Mouse (Mus musculus) lung, embryonic 14.5 days (tissue): ENCODE results near the gene Rasl11b. TPM values are rescaled to one million over a fixed set of nuclear protein-coding genes. Genes with fewer than 3 reads are reported as not detected.

Experiments used
- ATAC-seq: fragments of 200-750 bp; cut with Nextera tagmentation; 2 replicates; pipeline ENCODE4 v1.8.0; 2017; ENCODE audit warnings: mild to moderate bottlenecking, moderate TSS enrichment, moderate library complexity; ENCODE audit not compliant: insufficient read depth
- DNase-seq: peaks from one replicate; pipeline ENCODE4 v3.0.0-alpha.2; 2015
- H3K27ac ChIP-seq: fragments of 300-500 bp; sonication (generic); 2 replicates; pipeline ENCODE4 v1.5.1; 2014; ENCODE audit warnings: low read depth, mild to moderate bottlenecking, moderate library complexity
- H3K27me3 ChIP-seq: fragments of 300-500 bp; sonication (generic); 2 replicates; pipeline ENCODE4 v1.6.1; 2014; ENCODE audit warnings: low read length, control low read depth; ENCODE audit not compliant: insufficient read depth
- H3K36me3 ChIP-seq: fragments of 300-500 bp; sonication (generic); 2 replicates; pipeline ENCODE4 v1.6.1; 2014; ENCODE audit warnings: control low read depth; ENCODE audit not compliant: insufficient read depth
- H3K4me1 ChIP-seq: fragments of 300-500 bp; sonication (generic); 2 replicates; pipeline ENCODE4 v1.6.1; 2014; ENCODE audit warnings: antibody characterized with exemption, control low read depth; ENCODE audit not compliant: insufficient read depth
- H3K4me2 ChIP-seq: fragments of 300-500 bp; sonication (generic); 2 replicates; pipeline ENCODE4 v1.6.1; 2014; ENCODE audit warnings: mild to moderate bottlenecking
- H3K4me3 ChIP-seq: fragments of 300-500 bp; sonication (generic); 2 replicates; pipeline ENCODE4 v1.5.1; 2014; ENCODE audit warnings: low read depth, low read length
- H3K9ac ChIP-seq: fragments of 300-500 bp; sonication (generic); 2 replicates; pipeline ENCODE4 v1.6.1; 2014
- H3K9me3 ChIP-seq: fragments of 300-500 bp; sonication (generic); 2 replicates; pipeline ENCODE4 v1.6.1; 2016; ENCODE audit warnings: low read depth, low read length, control low read depth
- CTCF ChIP-seq: IDR thresholded peaks from 2 replicates; pipeline ENCODE4 v1.5.1; 2016; ENCODE audit warnings: antibody characterized with exemption, low read depth
- WGBS: fragments of 180-500 bp; shearing (Covaris S2); extraction: QIAGEN DNeasy Blood & Tissue Kit; methylation state at CpG from one replicate; pipeline ENCODE4 v1.1.7; 2014; 5-methylcytosine and 5-hydroxymethylcytosine counted together
- polyA plus RNA-seq: library from polyadenylated mRNA; unstranded; fragments of >200 nt; fragmentation: Nextera tagmentation; extraction: Ambion mirVana; gene quantifications from 2 replicates; pipeline ENCODE4 v1.2.1, GENCODE M21; 2014

The Rasl11b gene
- polyA plus RNA-seq, 1 experiment from 2014 or later, result 90.2 TPM

DNA sequence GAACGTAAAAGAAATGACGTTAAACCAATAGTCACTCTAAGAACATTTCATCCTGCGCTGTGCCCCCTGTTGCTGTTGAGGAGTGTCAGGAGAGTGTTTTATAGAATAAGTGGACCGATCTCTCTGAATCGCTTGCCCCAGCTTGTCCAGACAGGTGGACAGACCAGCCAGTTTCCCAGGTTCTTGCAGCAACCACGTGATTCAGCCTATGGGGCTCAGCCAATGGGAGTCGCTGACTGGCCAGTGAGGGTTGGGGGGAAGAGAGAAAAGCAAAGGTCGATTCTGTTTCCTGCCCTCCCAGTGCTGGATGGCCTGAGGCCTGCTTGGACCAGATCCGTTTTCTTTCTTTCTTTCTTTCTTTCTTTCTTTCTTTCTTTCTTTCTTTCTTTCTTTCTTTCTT lies 23.3 kb upstream of the Rasl11b start:
- ATAC-seq, result no peak
- Histone ChIP-seq H3K4me3 (no peak overlapping the region), H3K4me1 (peaks cover 26% of the 10 kb centered on the region), H3K36me3 (no peaks in the 10 kb centered on the region), H3K9ac (no peak overlapping the region), H3K27me3 (no peaks in the 10 kb centered on the region), H3K27ac (peak overlapping the region; percentile 81; the same call in 1 of the 2 replicates), H3K9me3 (no peaks in the 10 kb centered on the region), H3K4me2 (no peak overlapping the region)
- TF ChIP-seq CTCF, result no peak
- peak; percentile 20 for DNase-seq
- 63% methylated on average over 9 of the region's 9 CpGs for WGBS

DNA sequence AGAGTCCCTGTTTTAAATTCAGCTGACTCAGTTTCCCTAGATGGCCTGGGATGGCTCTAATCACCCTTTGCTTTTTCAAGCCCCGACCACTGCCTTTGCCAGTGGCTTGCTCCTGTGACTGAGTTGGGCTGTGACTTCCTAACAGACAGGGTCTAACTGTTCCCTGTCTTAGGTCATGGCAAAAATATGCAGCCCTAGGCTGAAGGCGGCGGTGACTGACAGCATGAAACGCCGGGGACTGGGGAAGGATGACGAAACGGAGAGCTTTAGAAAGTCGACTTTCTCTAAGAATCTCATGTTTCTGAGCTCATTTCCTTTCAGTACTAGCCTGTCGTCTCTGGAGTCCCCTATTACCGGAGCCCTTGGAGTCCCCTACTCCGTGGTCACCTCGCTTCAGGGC lies 22.9 kb upstream of the Rasl11b start:
- Histone ChIP-seq H3K36me3 (no peaks in the 10 kb centered on the region), H3K9ac (no peak overlapping the region), H3K4me3 (no peak overlapping the region), H3K4me1 (peaks cover 26% of the 10 kb centered on the region), H3K4me2 (peak overlapping the region; percentile 31; the same call in 1 of the 2 replicates), H3K27me3 (no peaks in the 10 kb centered on the region), H3K27ac (peak overlapping the region; percentile 81), H3K9me3 (no peaks in the 10 kb centered on the region)
- WGBS, result 29% methylated on average over 12 of the region's 12 CpGs
- peak; percentile 75 for ATAC-seq
- no peak for TF ChIP-seq CTCF
- peak; percentile 86 for DNase-seq

DNA sequence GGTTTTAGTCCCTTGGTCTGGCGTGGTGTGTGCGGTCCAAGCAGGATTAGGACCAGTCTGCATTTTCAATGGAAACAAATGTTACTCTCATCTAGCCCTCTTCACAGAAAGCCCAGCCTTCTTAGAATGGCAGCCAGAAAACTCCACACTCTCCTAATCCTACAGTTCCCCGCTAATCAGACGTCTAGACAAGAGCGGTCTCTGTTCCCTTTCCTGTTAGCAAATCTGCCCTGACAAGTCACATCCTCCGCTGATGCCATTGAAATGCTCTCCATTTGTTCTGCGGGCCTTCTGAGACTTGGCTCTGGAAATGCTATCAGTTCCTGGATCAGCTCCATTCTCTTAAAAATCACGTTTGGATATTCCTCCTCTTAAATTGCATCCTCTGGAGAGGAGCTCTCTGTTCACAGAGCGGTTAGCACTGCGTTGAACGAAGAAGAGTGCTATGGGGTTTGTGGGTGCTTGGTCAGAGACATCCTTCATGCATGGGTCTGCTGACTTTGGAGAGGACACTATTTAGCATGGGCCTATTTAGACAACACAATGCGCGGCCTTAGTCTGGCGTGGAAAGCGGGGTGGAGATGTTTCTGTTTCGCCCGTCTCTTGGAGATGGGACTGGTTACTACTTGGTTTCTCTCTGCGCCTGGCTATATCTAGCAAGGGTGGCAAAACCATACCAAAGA lies 21.8 kb upstream of the Rasl11b start:
- H3K4me1 ChIP-seq, result peaks cover 24% of the 10 kb centered on the region
- WGBS, result 65% methylated on average over 18 of the region's 18 CpGs
- peak overlapping the region; percentile 81 for H3K27ac ChIP-seq
- no peak overlapping the region for H3K9ac ChIP-seq
- H3K4me3 ChIP-seq, result no peak overlapping the region
- DNase-seq (peak; percentile 75), ATAC-seq (peak; percentile 19; the same call in 1 of the 2 replicates)
- H3K36me3 ChIP-seq, result no peaks in the 10 kb centered on the region
- no peaks in the 10 kb centered on the region for H3K9me3 ChIP-seq
- no peak overlapping the region for H3K4me2 ChIP-seq
- no peaks in the 10 kb centered on the region for H3K27me3 ChIP-seq
- TF ChIP-seq CTCF, result no peak

DNA sequence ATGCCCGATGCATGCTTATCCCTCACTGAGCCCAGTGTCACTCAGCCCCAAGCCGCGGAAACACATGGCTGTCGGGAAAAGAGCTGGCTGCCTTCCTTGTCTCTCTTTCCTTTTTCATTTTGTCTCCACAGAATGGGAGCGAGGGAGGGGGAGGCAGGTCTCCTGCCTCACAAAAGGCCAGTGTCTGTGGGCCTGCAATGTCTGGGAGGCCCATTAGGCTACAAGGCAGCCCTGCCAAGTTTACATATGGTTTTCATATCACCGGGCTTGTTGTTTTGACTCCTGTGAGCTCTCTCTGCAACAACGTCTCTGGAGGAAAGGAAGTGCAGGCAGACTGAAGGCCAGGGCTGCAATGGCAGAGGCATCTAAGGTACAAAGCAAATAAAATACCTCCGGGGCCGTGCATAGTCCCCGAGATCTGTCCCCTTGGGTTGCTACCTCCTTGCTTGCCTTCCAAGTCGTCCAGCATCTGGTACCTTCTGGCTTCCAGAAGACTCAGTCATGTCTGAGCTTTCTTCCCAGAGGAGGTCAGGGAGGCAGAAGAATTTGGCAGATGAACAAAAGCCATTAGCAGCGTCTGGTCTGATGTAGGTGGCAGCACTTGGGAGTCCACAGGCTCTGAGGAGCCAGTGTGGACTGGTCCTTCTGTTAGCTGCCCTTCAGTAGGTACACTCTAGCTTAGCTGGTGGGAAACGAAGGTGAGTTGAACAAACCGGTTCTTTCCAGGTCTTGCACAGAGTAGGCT lies 19.4 kb upstream of the Rasl11b start:
- ATAC-seq (peak; percentile 42; the same call in 1 of the 2 replicates), DNase-seq (peak; percentile 83)
- H3K9me3 ChIP-seq, result no peaks in the 10 kb centered on the region
- H3K4me2 ChIP-seq, result peak overlapping the region; percentile 13; the same call in 1 of the 2 replicates
- TF ChIP-seq CTCF, result no peak
- 16% methylated on average over 14 of the region's 14 CpGs for WGBS
- H3K27me3 ChIP-seq, result no peaks in the 10 kb centered on the region
- H3K9ac ChIP-seq, result no peak overlapping the region
- no peak overlapping the region for H3K4me3 ChIP-seq
- H3K36me3 ChIP-seq, result no peaks in the 10 kb centered on the region
- peak overlapping the region; percentile 78 for H3K27ac ChIP-seq
- H3K4me1 ChIP-seq, result peaks cover 18% of the 10 kb centered on the region; the same call in 1 of the 2 replicates

DNA sequence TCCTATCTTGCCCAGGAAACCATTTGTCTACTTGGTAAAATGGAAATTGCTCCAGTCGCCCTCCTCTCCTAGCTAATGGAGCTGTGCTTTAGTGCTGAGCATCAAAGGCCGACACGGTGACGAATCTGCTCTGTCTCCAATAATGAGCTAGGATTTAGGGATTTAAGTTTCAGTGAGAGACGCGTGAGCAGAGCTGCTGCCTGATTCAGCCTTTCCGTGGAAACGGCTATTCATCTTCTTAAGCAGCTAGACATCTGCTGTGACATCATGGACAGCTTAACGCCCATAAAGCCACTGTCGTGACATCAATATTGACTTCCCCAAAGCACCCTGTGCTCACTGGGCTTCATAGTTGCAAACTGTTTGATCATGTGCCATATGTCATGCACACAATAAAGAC lies 14.9 kb upstream of the Rasl11b start:
- H3K4me1 ChIP-seq, result peaks cover 20% of the 10 kb centered on the region

DNA sequence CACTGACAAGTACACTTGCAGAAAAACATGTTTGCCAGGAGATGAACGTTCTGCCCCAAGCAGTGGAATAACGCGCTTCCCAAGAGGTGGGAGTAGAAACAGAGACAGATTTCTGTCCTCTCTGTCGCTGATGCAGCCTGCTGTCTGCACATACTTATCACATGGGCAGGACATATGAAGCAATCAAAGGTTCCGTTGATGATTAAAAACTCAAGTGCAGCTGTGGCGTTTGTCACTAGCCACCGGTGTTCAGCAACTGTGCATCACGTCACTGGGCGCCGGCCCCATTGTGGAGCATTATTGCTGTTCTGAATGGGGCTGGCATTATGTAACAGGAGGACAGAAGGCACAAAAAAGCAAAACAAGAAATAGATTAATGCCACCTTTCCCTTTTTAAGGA lies 12.0 kb upstream of the Rasl11b start:
- DNase-seq, result no peak
- Histone ChIP-seq H3K9me3 (no peaks in the 10 kb centered on the region), H3K4me2 (no peak overlapping the region), H3K4me1 (peaks cover 13% of the 10 kb centered on the region), H3K27ac (no peak overlapping the region; the same call in 1 of the 2 replicates), H3K27me3 (no peaks in the 10 kb centered on the region), H3K9ac (no peak overlapping the region), H3K4me3 (no peak overlapping the region), H3K36me3 (no peaks in the 10 kb centered on the region)
- ATAC-seq, result no peak
- no peak for TF ChIP-seq CTCF
- WGBS, result 30% methylated on average over 10 of the region's 10 CpGs

More for the DNA sequence above, 14.9 kb upstream of the Rasl11b start:
- no peaks in the 10 kb centered on the region for H3K27me3 ChIP-seq
- H3K9ac ChIP-seq, result no peak overlapping the region
- no peak overlapping the region for H3K27ac ChIP-seq
- H3K36me3 ChIP-seq, result no peaks in the 10 kb centered on the region
- no peaks in the 10 kb centered on the region for H3K9me3 ChIP-seq
- no peak for DNase-seq
- 44% methylated on average over 10 of the region's 10 CpGs for WGBS
- no peak for TF ChIP-seq CTCF
- ATAC-seq, result no peak
- H3K4me2 ChIP-seq, result no peak overlapping the region
- H3K4me3 ChIP-seq, result no peak overlapping the region

DNA sequence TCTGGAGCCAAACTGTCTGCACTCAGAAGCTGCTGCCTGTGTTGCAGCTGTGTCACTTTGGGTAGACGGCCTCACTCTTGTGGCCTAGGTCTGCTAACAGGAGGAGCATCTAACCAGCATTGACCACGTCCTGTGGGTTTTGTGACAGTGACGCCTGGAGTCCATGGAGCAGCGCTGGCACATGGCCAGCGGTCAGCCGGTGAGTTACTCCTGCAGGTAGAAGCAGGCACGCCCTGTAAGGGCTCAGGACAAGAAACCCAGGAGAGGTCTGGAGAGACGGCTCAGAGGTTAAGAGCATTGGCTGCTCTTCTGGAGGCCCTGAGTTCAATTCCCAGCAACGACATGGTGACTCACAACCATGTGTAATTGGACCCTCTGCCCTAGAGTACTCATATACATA lies 10.5 kb upstream of the Rasl11b start:
- no peak; the same call in 1 of the 2 replicates for ATAC-seq
- Histone ChIP-seq H3K4me1 (peaks cover 20% of the 10 kb centered on the region), H3K27ac (no peak overlapping the region), H3K4me2 (no peak overlapping the region), H3K27me3 (no peaks in the 10 kb centered on the region), H3K9me3 (no peaks in the 10 kb centered on the region), H3K9ac (no peak overlapping the region), H3K36me3 (no peaks in the 10 kb centered on the region), H3K4me3 (no peak overlapping the region)
- TF ChIP-seq CTCF, result no peak
- WGBS, result 45% methylated on average over 9 of the region's 9 CpGs
- peak; percentile 26 for DNase-seq
